In genomic region chr11:72094442-72094841, GRCm38 (mm10) we compare ENCODE assay signal across 16 mouse cellular contexts. TPM values are rescaled to one million over a fixed set of nuclear protein-coding genes. Genes with fewer than 3 reads are reported as not detected.
DNase-seq lines count a peak whose midpoint lies in the region; ATAC-seq and TF ChIP-seq lines count a peak whose summit lies in the region.
"Had no signal": no experiment of that assay in that cellular context is flagged by ENCODE, and none has a peak within 500 bp of the region (broad histone marks: within the 10 kb centered on the region; RNA-seq: fewer than 3 reads in every experiment).

No protein-coding gene starts in this region.

- H3K36me3 ChIP-seq in heart, adult 2 months (ENCODE audit: control insufficient read depth, insufficient read depth, low read length), result no peaks in the 10 kb centered on the region
- H3K36me3 ChIP-seq in heart, embryonic 12.5 days, result no peaks in the 10 kb centered on the region
- H3K36me3 ChIP-seq in lung, postnatal 0 days (ENCODE audit: insufficient read depth, low read length), result no peaks in the 10 kb centered on the region
- H3K36me3 ChIP-seq: embryonic facial prominence, embryonic 12.5 days; forebrain, embryonic 12.5 days; limb, embryonic 12.5 days had no signal

- DNase-seq in heart, adult 2 months, result peak; percentile 45 to 50
- peak; percentile 61 for DNase-seq in adrenal gland, postnatal 14 days
- peak; percentile 70 for DNase-seq in heart, postnatal 4 days
- peak; percentile 33 for DNase-seq in lung, postnatal 0 days (ENCODE audit: low spot score)
- no peak for DNase-seq in layer of hippocampus, adult 2 months (ENCODE audit: low spot score in 2 of 2)
- no peak for DNase-seq in right cerebral cortex, postnatal 4 days
- DNase-seq: thymus, postnatal 4 days had no signal

- peaks cover 3% of the 10 kb centered on the region for H3K4me1 ChIP-seq in heart, adult 2 months (ENCODE audit: control insufficient read depth, insufficient read depth, low read length)
- peaks cover 32% of the 10 kb centered on the region for H3K4me1 ChIP-seq in heart, embryonic 12.5 days (replicated peaks)
- H3K4me1 ChIP-seq in lung, postnatal 0 days (ENCODE audit: insufficient read depth, low read depth, low read length), result 0 out of 2 replicates have a peak, but pooled peaks cover 3% of the 10 kb centered on the region
- H3K4me1 ChIP-seq: embryonic facial prominence, embryonic 12.5 days; limb, embryonic 12.5 days had no signal

- 37% methylated on average over 7 of the region's 7 CpGs for WGBS in heart, adult 2 months
- 74% methylated on average over 7 of the region's 7 CpGs for WGBS in heart, embryonic 12.5 days
- 44% methylated on average over 7 of the region's 7 CpGs for WGBS in lung, postnatal 0 days

- H3K9ac ChIP-seq in heart, adult 2 months (ENCODE audit: low read depth, low read length), result no peak overlapping the region
- no peak overlapping the region for H3K9ac ChIP-seq in heart, embryonic 12.5 days
- H3K9ac ChIP-seq in lung, postnatal 0 days (replicated peaks; ENCODE audit: low read depth), result no peak overlapping the region
- H3K9ac ChIP-seq: embryonic facial prominence, embryonic 12.5 days; forebrain, embryonic 12.5 days; hindbrain, embryonic 14.5 days; limb, embryonic 12.5 days had no signal

- H3K4me2 ChIP-seq in heart, embryonic 12.5 days, result no peak overlapping the region
- H3K4me2 ChIP-seq in lung, postnatal 0 days (replicated peaks; ENCODE audit: low read depth, low read length), result no peak overlapping the region
- H3K4me2 ChIP-seq: embryonic facial prominence, embryonic 12.5 days; forebrain, embryonic 12.5 days; hindbrain, embryonic 14.5 days; limb, embryonic 12.5 days had no signal

- no peak for ATAC-seq in heart, embryonic 12.5 days (ENCODE audit: insufficient number of reproducible peaks, low FRiP score)
- peak; percentile 70 for ATAC-seq in lung, postnatal 0 days
- ATAC-seq in megakaryocyte progenitor cell, adult 5-6 weeks (replicated peaks; ENCODE audit: poor library complexity), result no peak

- TF ChIP-seq POLR2A in heart, adult 2 months (IDR thresholded peaks at IDR 0.05; ENCODE audit: insufficient read depth, low read depth, low read length), result no peak

- intact Hi-C loops in heart, adult 2 months (cut with DNase I), result no loop called here

- H3K27ac ChIP-seq in heart, adult 2 months, result no peak overlapping the region
- H3K27ac ChIP-seq in heart, embryonic 12.5 days (ENCODE audit: poor library complexity, severe bottlenecking), result no peak overlapping the region
- H3K27ac ChIP-seq in lung, postnatal 0 days (ENCODE audit: low read length), result no peak overlapping the region
- no peak overlapping the region for H3K27ac ChIP-seq in layer of hippocampus, adult 2 months
- H3K27ac ChIP-seq: embryonic facial prominence, embryonic 12.5 days; forebrain, embryonic 12.5 days; hindbrain, embryonic 14.5 days; limb, embryonic 12.5 days; macrophage had no signal

- TF ChIP-seq EP300 in heart, adult 2 months (IDR thresholded peaks at IDR 0.05; ENCODE audit: insufficient read depth, low read depth, low read length), result no peak
- TF ChIP-seq EP300 in lung, postnatal 0 days (IDR thresholded peaks at IDR 0.05), result no peak

- no peak overlapping the region for H3K4me3 ChIP-seq in heart, adult 2 months
- no peak overlapping the region for H3K4me3 ChIP-seq in heart, embryonic 12.5 days
- H3K4me3 ChIP-seq in lung, postnatal 0 days (ENCODE audit: low read depth, low read length), result no peak overlapping the region
- no peak overlapping the region for H3K4me3 ChIP-seq in layer of hippocampus, adult 2 months
- H3K4me3 ChIP-seq: embryonic facial prominence, embryonic 12.5 days; forebrain, embryonic 12.5 days; limb, embryonic 12.5 days had no signal

- no peaks in the 10 kb centered on the region for H3K27me3 ChIP-seq in heart, adult 2 months (ENCODE audit: control insufficient read depth, insufficient read depth, low read length)
- peaks cover 5% of the 10 kb centered on the region; the same call in 1 of the 2 replicates for H3K27me3 ChIP-seq in heart, embryonic 12.5 days (replicated peaks)
- H3K27me3 ChIP-seq in lung, postnatal 0 days (replicated peaks; ENCODE audit: insufficient read depth, low read length), result no peaks in the 10 kb centered on the region
- H3K27me3 ChIP-seq: embryonic facial prominence, embryonic 12.5 days; forebrain, embryonic 12.5 days; limb, embryonic 12.5 days had no signal

- H3K79me2 ChIP-seq in heart, adult 2 months (replicated peaks; ENCODE audit: control insufficient read depth, insufficient read depth, low read length), result no peaks in the 10 kb centered on the region

- no peak for TF ChIP-seq CTCF in heart, adult 2 months (IDR thresholded peaks at IDR 0.05)
- TF ChIP-seq CTCF in lung, postnatal 0 days (IDR thresholded peaks at IDR 0.05), result no peak
- TF ChIP-seq CTCF in layer of hippocampus, adult 2 months (conservative IDR thresholded peaks at IDR 0.05), result no peak

- H3K9me3 ChIP-seq in heart, embryonic 12.5 days (replicated peaks), result no peaks in the 10 kb centered on the region
- H3K9me3 ChIP-seq in lung, postnatal 0 days (ENCODE audit: low read length), result no peaks in the 10 kb centered on the region
- H3K9me3 ChIP-seq: embryonic facial prominence, embryonic 12.5 days; forebrain, embryonic 12.5 days; limb, embryonic 12.5 days had no signal

RNA-seq across cellular contexts. Expression of gene Pitpnm3, which starts 41.1 kb away (rescaled TPM):
- 1 to 10 TPM; 1.2 to 2.0 TPM for total RNA-seq in heart, adult 2 months (2021)
- 5.1 TPM in 2 replicates for polyA plus RNA-seq in heart, adult 2 months (2012; rRNA removed)
- 0.13 and 0.17 TPM in 2 replicates for polyA plus RNA-seq in heart, embryonic 12.5 days (2016; fragmentation: Nextera tagmentation; extraction: Ambion mirVana)
- 0.63 and 1.4 TPM in 2 replicates for total RNA-seq in adrenal gland, postnatal 14 days (2021)
- 1 to 10 TPM; 1.7 TPM for total RNA-seq in heart, postnatal 4 days (2021)
- 8.3 and 8.5 TPM in 2 replicates for polyA plus RNA-seq in lung, postnatal 0 days (2015; fragmentation: Nextera tagmentation; extraction: Ambion mirVana)
- 10 to 100 TPM; 29.3 to 30.0 TPM for total RNA-seq in layer of hippocampus, adult 2 months (2021)
- total RNA-seq in megakaryocyte progenitor cell, adult 5-6 weeks (2015), result not detected in 2 replicates
- not detected in 2 replicates for total RNA-seq in megakaryocyte progenitor cell, adult 5-6 weeks (2017)
- polyA plus RNA-seq: macrophage had no signal

RNA-seq across cellular contexts. Expression of gene Pimreg, which starts 52.6 kb away (rescaled TPM):
- total RNA-seq in heart, adult 2 months (2021), result under 1 TPM in 1 of 2 experiments, not detected in 1; 0.75 TPM
- 0.45 and 0.73 TPM in 2 replicates for polyA plus RNA-seq in heart, adult 2 months (2012; rRNA removed)
- 90.6 and 92.7 TPM in 2 replicates for polyA plus RNA-seq in heart, embryonic 12.5 days (2016; fragmentation: Nextera tagmentation; extraction: Ambion mirVana)
- 13.2 and 13.4 TPM in 2 replicates for total RNA-seq in adrenal gland, postnatal 14 days (2021)
- 10 to 100 TPM; 30.5 to 38.3 TPM for total RNA-seq in heart, postnatal 4 days (2021)
- 6.1 and 7.3 TPM in 2 replicates for polyA plus RNA-seq in lung, postnatal 0 days (2015; fragmentation: Nextera tagmentation; extraction: Ambion mirVana)
- under 1 TPM; 0.90 to 0.93 TPM for total RNA-seq in layer of hippocampus, adult 2 months (2021)
- total RNA-seq in megakaryocyte progenitor cell, adult 5-6 weeks (2015), result 20.4 and 21.5 TPM in 2 replicates
- total RNA-seq in megakaryocyte progenitor cell, adult 5-6 weeks (2017), result 13.7 and 14.3 TPM in 2 replicates
- total RNA-seq: gastrocnemius, adult 8-10 months had no signal

RNA-seq across cellular contexts. Expression of gene Aipl1, which starts 57.1 kb away (rescaled TPM):
- total RNA-seq in heart, adult 2 months (2021), result not detected
- 0.04 TPM in 1 of 2 replicates, not detected in the other for polyA plus RNA-seq in heart, adult 2 months (2012; rRNA removed)
- polyA plus RNA-seq in heart, embryonic 12.5 days (2016; fragmentation: Nextera tagmentation; extraction: Ambion mirVana), result 0.80 and 1.0 TPM in 2 replicates
- total RNA-seq in adrenal gland, postnatal 14 days (2021), result 0.15 and 0.41 TPM in 2 replicates
- total RNA-seq in heart, postnatal 4 days (2021), result under 1 TPM in 1 of 2 experiments, not detected in 1; 0.29 TPM
- polyA plus RNA-seq in lung, postnatal 0 days (2015; fragmentation: Nextera tagmentation; extraction: Ambion mirVana), result 0.27 and 0.30 TPM in 2 replicates
- total RNA-seq in layer of hippocampus, adult 2 months (2021), result not detected
- total RNA-seq in megakaryocyte progenitor cell, adult 5-6 weeks (2015), result 0.15 TPM in 1 of 2 replicates, not detected in the other
- total RNA-seq in megakaryocyte progenitor cell, adult 5-6 weeks (2017), result 0.20 and 0.54 TPM in 2 replicates
- total RNA-seq: gastrocnemius, adult 8-10 months; layer of hippocampus, postnatal 10 days had no signal
- polyA plus RNA-seq: hindbrain, embryonic 14.5 days had no signal

Comparison
In these comparisons a context has a peak if more than half of its experiments do, and no peak if none do; other contexts are left out.
1. DNase-seq: peak in heart, adult 2 months (2 of 2), adrenal gland, postnatal 14 days (single experiment), heart, postnatal 4 days (single experiment) and lung, postnatal 0 days (single experiment); none in layer of hippocampus, adult 2 months (0 of 2) and right cerebral cortex, postnatal 4 days (single experiment).
2. RNA of gene Pitpnm3, which starts 41.1 kb away (total RNA-seq): 29.3 to 30.0 TPM in layer of hippocampus, adult 2 months; 1.2 to 2.0 TPM in heart, adult 2 months, 1.7 TPM in heart, postnatal 4 days, 0.63 to 1.4 TPM in adrenal gland, postnatal 14 days and not detected in megakaryocyte progenitor cell, adult 5-6 weeks; every median in the first group is over 10 times any median in the second.